Comparison of ENCODE assay signal across 7 mouse cellular contexts in the genomic region with DNA sequence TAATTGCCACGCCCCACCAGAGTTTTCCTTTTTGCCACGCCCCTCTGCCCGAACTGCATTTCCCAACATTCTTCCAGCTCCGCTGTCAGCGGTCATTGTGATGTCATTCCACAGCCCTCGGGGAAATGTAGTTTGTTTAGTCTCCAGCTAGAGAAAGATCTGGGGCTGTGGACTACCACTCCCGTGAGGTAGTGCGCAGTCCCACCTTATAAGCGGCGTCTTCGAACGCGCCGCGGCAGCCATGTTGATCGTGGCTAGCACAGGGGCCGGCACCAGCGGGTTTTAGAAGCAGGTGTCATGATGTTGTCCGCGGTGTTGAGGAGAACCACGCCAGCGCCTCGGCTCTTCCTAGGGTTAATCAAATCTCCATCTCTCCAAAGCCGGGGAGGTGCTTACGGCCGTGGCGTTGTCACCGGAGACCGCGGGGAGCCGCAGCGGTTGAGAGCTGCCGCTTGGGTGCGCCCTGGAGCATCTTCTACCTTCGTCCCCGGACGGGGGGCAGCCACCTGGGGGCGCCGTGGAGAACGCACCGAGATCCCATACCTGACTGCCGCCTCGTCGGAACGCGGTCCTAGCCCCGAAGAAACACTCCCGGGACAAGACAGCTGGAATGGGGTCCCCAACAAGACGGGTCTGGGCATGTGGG. TPM values are rescaled to one million over a fixed set of nuclear protein-coding genes. Genes with fewer than 3 reads are reported as not detected.
DNase-seq lines count a peak whose midpoint lies in the region; ATAC-seq lines count a peak whose summit lies in the region.

A gene (plus strand): TSS at position 120 of the 646 bp plus-strand sequence.

- peak within 1 kb of the TSS; percentile 39; the same call in 1 of the 2 replicates for H3K9ac ChIP-seq in embryonic facial prominence, embryonic 12.5 days
- peak within 1 kb of the TSS; percentile 49 for H3K9ac ChIP-seq in limb, embryonic 11.5 days (ENCODE audit: low read length)
- H3K9ac ChIP-seq in midbrain, embryonic 14.5 days (replicated peaks; ENCODE audit: low read length): peak within 1 kb of the TSS; percentile 44

- H3K36me3 ChIP-seq in embryonic facial prominence, embryonic 12.5 days: no peaks in the 10 kb centered on the region
- no peaks in the 10 kb centered on the region for H3K36me3 ChIP-seq in limb, embryonic 11.5 days (ENCODE audit: control insufficient read depth, insufficient read depth, low read length)
- H3K36me3 ChIP-seq in midbrain, embryonic 14.5 days (ENCODE audit: control insufficient read depth, insufficient read depth, low read length): no peaks in the 10 kb centered on the region

- peak; percentile 81 for DNase-seq in adrenal gland, postnatal 25 days
- DNase-seq in heart, adult 11 months: peak; percentile 100
- peak; percentile 93 for DNase-seq in kidney, adult 18-20 months
- DNase-seq in limb, embryonic 11.5 days (ENCODE audit: low spot score): peak; percentile 91
- DNase-seq in midbrain, embryonic 14.5 days: peak; percentile 98
- DNase-seq in spleen, adult 18-20 months: peak; percentile 78 to 81

- peak within 1 kb of the TSS; percentile 65 for H3K4me3 ChIP-seq in embryonic facial prominence, embryonic 12.5 days
- H3K4me3 ChIP-seq in limb, embryonic 11.5 days (ENCODE audit: low read depth, low read length): peak within 1 kb of the TSS; percentile 71
- H3K4me3 ChIP-seq in midbrain, embryonic 14.5 days (replicated peaks; ENCODE audit: low read depth, low read length): peak within 1 kb of the TSS; percentile 59

- H3K9me3 ChIP-seq in embryonic facial prominence, embryonic 12.5 days: no peaks in the 10 kb centered on the region
- H3K9me3 ChIP-seq in limb, embryonic 11.5 days (ENCODE audit: control insufficient read depth, low read length): peaks cover 2% of the 10 kb centered on the region; the same call in 1 of the 2 replicates
- H3K9me3 ChIP-seq in midbrain, embryonic 14.5 days (ENCODE audit: control insufficient read depth, low read length): no peaks in the 10 kb centered on the region

- peak; percentile 98 for ATAC-seq in embryonic facial prominence, embryonic 12.5 days (ENCODE audit: insufficient number of reproducible peaks, insufficient read depth, low FRiP score, low TSS enrichment)
- ATAC-seq in limb, embryonic 11.5 days (ENCODE audit: insufficient number of reproducible peaks, low FRiP score, low TSS enrichment, low read depth): peak; percentile 98
- ATAC-seq in midbrain, embryonic 14.5 days (ENCODE audit: low FRiP score, low TSS enrichment): peak; percentile 98

- 1% methylated on average over 49 of the region's 49 CpGs for WGBS in embryonic facial prominence, embryonic 12.5 days
- 2% methylated on average over 49 of the region's 49 CpGs for WGBS in limb, embryonic 11.5 days
- under 1% methylated on average over 49 of the region's 49 CpGs for WGBS in midbrain, embryonic 14.5 days

- peak within 1 kb of the TSS; percentile 60 for H3K4me2 ChIP-seq in embryonic facial prominence, embryonic 12.5 days (replicated peaks)
- H3K4me2 ChIP-seq in limb, embryonic 11.5 days (ENCODE audit: low read depth, severe bottlenecking): peak within 1 kb of the TSS; percentile 60
- peak within 1 kb of the TSS; percentile 64 for H3K4me2 ChIP-seq in midbrain, embryonic 14.5 days (ENCODE audit: low read length)

- peaks cover 14% of the 10 kb centered on the region for H3K4me1 ChIP-seq in embryonic facial prominence, embryonic 12.5 days
- peaks cover 5% of the 10 kb centered on the region; the same call in 1 of the 2 replicates for H3K4me1 ChIP-seq in limb, embryonic 11.5 days (ENCODE audit: control insufficient read depth, insufficient read depth, low read length)
- H3K4me1 ChIP-seq in midbrain, embryonic 14.5 days (ENCODE audit: control insufficient read depth, insufficient read depth, low read length): peaks cover 11% of the 10 kb centered on the region

- no peaks in the 10 kb centered on the region for H3K27me3 ChIP-seq in embryonic facial prominence, embryonic 12.5 days
- no peaks in the 10 kb centered on the region for H3K27me3 ChIP-seq in limb, embryonic 11.5 days (ENCODE audit: control insufficient read depth, insufficient read depth, low read length)
- H3K27me3 ChIP-seq in midbrain, embryonic 14.5 days (ENCODE audit: control insufficient read depth, insufficient read depth, low read length): no peaks in the 10 kb centered on the region

- 0 out of 2 replicates have a peak within 1 kb of the TSS, but pooled peaks have one; percentile 17 for H3K27ac ChIP-seq in embryonic facial prominence, embryonic 12.5 days
- no peak within 1 kb of the TSS for H3K27ac ChIP-seq in limb, embryonic 11.5 days (replicated peaks; ENCODE audit: low read depth, low read length)
- peak within 1 kb of the TSS; percentile 61; the same call in 1 of the 2 replicates for H3K27ac ChIP-seq in midbrain, embryonic 14.5 days (replicated peaks; ENCODE audit: low read depth, low read length)

RNA-seq across cellular contexts. Expression of the gene that starts here (rescaled TPM):
- 68.3 and 75.5 TPM in 2 replicates for total RNA-seq in adrenal gland, postnatal 25 days (2021)
- 48.0 and 51.2 TPM in 2 replicates for polyA plus RNA-seq in embryonic facial prominence, embryonic 12.5 days (2016; fragmentation: Nextera tagmentation; extraction: Ambion mirVana)
- 46.0 and 46.9 TPM in 2 replicates for polyA plus RNA-seq in limb, embryonic 11.5 days (2014; fragmentation: Nextera tagmentation; extraction: Ambion mirVana)
- 32.0 and 38.5 TPM in 2 replicates for polyA plus RNA-seq in midbrain, embryonic 14.5 days (2014; fragmentation: Nextera tagmentation; extraction: Ambion mirVana)
